Mouse (Mus musculus) forebrain, embryonic 14.5 days (tissue): ENCODE results near the gene Rassf9. TPM values are rescaled to one million over a fixed set of nuclear protein-coding genes. Genes with fewer than 3 reads are reported as not detected.

ENCODE experiments used
- ATAC-seq: fragments of 200-750 bp; cut with Nextera tagmentation; 2 replicates; pipeline ENCODE4 v1.8.0; 2017; ENCODE audit warnings: mild to moderate bottlenecking, moderate library complexity
- DNase-seq: peaks from one replicate; pipeline ENCODE4 v3.0.0-alpha.2; 2015; ENCODE audit warnings: low spot score
- H3K27ac ChIP-seq: fragments of 300-500 bp; sonication (generic); 2 replicates; pipeline ENCODE4 v1.5.1; 2014; ENCODE audit warnings: low read depth, mild to moderate bottlenecking, control low read depth, low read length, moderate library complexity
- H3K27me3 ChIP-seq: fragments of 300-500 bp; sonication (generic); replicated peaks from 2 replicates; pipeline ENCODE4 v1.6.1; 2014; ENCODE audit warnings: low read length, control low read depth, mixed read lengths; ENCODE audit not compliant: control insufficient read depth, insufficient read depth
- H3K36me3 ChIP-seq: fragments of 300-500 bp; sonication (generic); 2 replicates; pipeline ENCODE4 v1.6.1; 2014; ENCODE audit warnings: low read length, control low read depth; ENCODE audit not compliant: control insufficient read depth, insufficient read depth
- H3K4me1 ChIP-seq: fragments of 300-500 bp; sonication (generic); 2 replicates; pipeline ENCODE4 v1.6.1; 2014; ENCODE audit warnings: antibody characterized with exemption, low read length, control low read depth; ENCODE audit not compliant: control insufficient read depth, insufficient read depth
- H3K4me2 ChIP-seq: fragments of 300-500 bp; sonication (generic); 2 replicates; pipeline ENCODE4 v1.6.1; 2014; ENCODE audit warnings: mild to moderate bottlenecking, control low read depth, low read length
- H3K4me3 ChIP-seq: fragments of 300-500 bp; sonication (generic); 2 replicates; pipeline ENCODE4 v1.5.1; 2014; ENCODE audit warnings: low read depth, low read length, control low read depth
- H3K9ac ChIP-seq: fragments of 300-500 bp; sonication (generic); 2 replicates; pipeline ENCODE4 v1.6.1; 2014; ENCODE audit warnings: mild to moderate bottlenecking, low read length, control low read depth, moderate library complexity
- H3K9me3 ChIP-seq: fragments of 300-500 bp; sonication (generic); replicated peaks from 2 replicates; pipeline ENCODE4 v1.6.1; 2016; ENCODE audit warnings: low read length, control low read depth, mixed read lengths; ENCODE audit not compliant: control insufficient read depth
- WGBS: fragments of 180-500 bp; shearing (Covaris S2); extraction: QIAGEN DNeasy Blood & Tissue Kit; methylation state at CpG from one replicate; pipeline ENCODE4 v1.1.7; 2014; 5-methylcytosine and 5-hydroxymethylcytosine counted together
- polyA plus RNA-seq: library from polyadenylated mRNA; unstranded; fragments of >200 nt; fragmentation: Nextera tagmentation; extraction: Ambion mirVana; gene quantifications from 2 replicates; pipeline ENCODE4 v1.2.1, GENCODE M21; 2014

Gene Rassf9
- polyA plus RNA-seq, 1 experiment from 2014 or later = 1.6 TPM

DNA sequence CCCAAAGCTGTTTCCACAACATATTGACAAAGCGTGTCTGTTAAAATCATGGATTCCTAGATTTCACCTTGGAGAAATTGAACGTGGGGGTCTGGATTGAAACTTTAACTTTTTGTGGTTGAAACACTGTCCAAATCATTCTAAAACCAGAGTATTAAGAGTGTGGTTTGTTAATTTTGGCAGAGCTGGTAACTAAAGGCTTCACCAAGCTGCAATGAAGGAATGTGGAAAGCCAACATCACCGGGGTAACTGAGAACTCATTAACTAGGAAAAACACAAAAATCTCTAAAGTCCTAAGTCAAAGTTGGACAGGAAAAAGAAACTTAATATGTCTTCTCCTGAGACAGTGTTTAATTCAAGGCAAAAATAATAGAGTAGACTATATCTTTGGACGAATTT is 41.9 kb downstream of the Rassf9 start:
- Histone ChIP-seq H3K27ac (no peak overlapping the region), H3K27me3 (no peaks in the 10 kb centered on the region), H3K4me1 (no peaks in the 10 kb centered on the region), H3K4me3 (no peak overlapping the region), H3K9me3 (no peaks in the 10 kb centered on the region), H3K9ac (no peak overlapping the region), H3K4me2 (no peak overlapping the region), H3K36me3 (no peaks in the 10 kb centered on the region)
- 79% methylated on average over 4 of the region's 4 CpGs for WGBS
- no peak for DNase-seq
- ATAC-seq = no peak

GRCm38 (mm10) chr10:102562488-102562887 is 50.5 kb downstream of the Rassf9 start:
- DNase-seq (no peak), ATAC-seq (no peak)
- Histone ChIP-seq H3K4me2 (no peak overlapping the region), H3K4me3 (no peak overlapping the region), H3K27me3 (no peaks in the 10 kb centered on the region), H3K9ac (no peak overlapping the region), H3K36me3 (no peaks in the 10 kb centered on the region), H3K4me1 (no peaks in the 10 kb centered on the region), H3K27ac (no peak overlapping the region), H3K9me3 (no peaks in the 10 kb centered on the region)
- 43% methylated on average over 1 of the region's 1 CpGs for WGBS

DNA sequence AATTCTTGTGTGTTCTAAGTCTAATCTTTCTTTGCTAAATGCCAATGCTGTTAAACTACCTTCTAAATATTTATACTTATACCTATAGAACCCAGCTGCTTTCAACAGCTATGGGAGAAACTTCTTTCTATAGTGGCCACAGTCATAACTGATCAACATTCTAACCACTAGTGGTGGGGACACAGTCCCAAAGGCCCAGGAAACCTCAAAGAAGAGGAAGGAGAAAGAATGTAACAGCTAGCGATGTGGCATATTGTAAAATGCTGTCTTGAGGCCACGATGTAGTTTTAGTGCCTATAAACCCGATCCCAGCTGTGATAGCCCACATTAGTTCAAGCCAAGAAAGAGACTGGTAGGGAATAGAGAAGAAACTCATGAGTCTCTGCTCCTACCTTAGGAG is 65.9 kb downstream of the Rassf9 start:
- no peak for ATAC-seq

GRCm38 (mm10) chr10:102594306-102594705 is 82.3 kb downstream of the Rassf9 start:
- Histone ChIP-seq H3K9ac (no peak overlapping the region), H3K9me3 (no peaks in the 10 kb centered on the region), H3K4me1 (no peaks in the 10 kb centered on the region), H3K4me3 (no peak overlapping the region), H3K4me2 (no peak overlapping the region), H3K27ac (no peak overlapping the region), H3K27me3 (no peaks in the 10 kb centered on the region), H3K36me3 (no peaks in the 10 kb centered on the region)
- WGBS = 83% methylated on average over 2 of the region's 2 CpGs
- ATAC-seq (peak; percentile 80; the same call in 1 of the 2 replicates), DNase-seq (peak; percentile 64)

More for the DNA sequence above, 65.9 kb downstream of the Rassf9 start:
- Histone ChIP-seq H3K4me2 (no peak overlapping the region), H3K4me3 (no peak overlapping the region), H3K9ac (no peak overlapping the region), H3K4me1 (no peaks in the 10 kb centered on the region), H3K36me3 (no peaks in the 10 kb centered on the region), H3K27ac (no peak overlapping the region), H3K27me3 (no peaks in the 10 kb centered on the region), H3K9me3 (no peaks in the 10 kb centered on the region)
- no peak for DNase-seq
- WGBS = 89% methylated on average over 3 of the region's 3 CpGs

Other genes starting within 250 kb of the Rassf9 start
- gene Nts, start 21.7 kb upstream of the Rassf9 start, polyA plus RNA-seq = 29.5 and 34.4 TPM in 2 replicates